Comparison of ENCODE assay signal across 35 mouse cellular contexts in the genomic region with DNA sequence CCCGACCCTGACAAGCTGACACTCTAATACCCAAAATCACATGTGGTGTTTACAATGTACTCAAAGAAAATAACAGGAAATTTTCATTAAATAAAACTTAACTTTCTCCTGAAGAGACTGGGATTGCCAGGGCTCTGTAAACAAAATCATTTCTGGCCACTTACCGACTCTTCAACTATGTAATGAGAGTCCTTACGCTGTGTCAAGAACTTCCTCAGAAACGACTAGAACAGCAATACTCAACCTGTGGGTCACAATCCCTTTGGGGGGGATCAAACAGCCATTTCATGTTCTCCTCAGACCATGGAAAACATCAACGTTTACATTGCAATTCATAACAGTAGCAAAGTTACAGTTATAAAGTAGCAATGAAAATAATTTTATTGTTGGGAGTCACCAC.
"Had no signal": no experiment of that assay in that cellular context is flagged by ENCODE, and none has a peak within 500 bp of the region (broad histone marks: within the 10 kb centered on the region; RNA-seq: fewer than 3 reads in every experiment).

No protein-coding gene starts in this region.

- H3K4me2 ChIP-seq: heart, embryonic 11.5 days; heart, embryonic 12.5 days; heart, embryonic 13.5 days; heart, embryonic 15.5 days; hindbrain, embryonic 12.5 days; hindbrain, embryonic 13.5 days; hindbrain, embryonic 14.5 days; hindbrain, embryonic 15.5 days; intestine, embryonic 15.5 days; kidney, embryonic 15.5 days had no signal

- H3K9me3 ChIP-seq: heart, embryonic 10.5 days; heart, embryonic 12.5 days; heart, embryonic 13.5 days; heart, embryonic 15.5 days; hindbrain, embryonic 10.5 days; hindbrain, embryonic 12.5 days; hindbrain, embryonic 13.5 days; hindbrain, embryonic 15.5 days; intestine, embryonic 15.5 days; kidney, embryonic 15.5 days had no signal

- H3K27ac ChIP-seq: heart, adult 2 months; heart, embryonic 10.5 days; heart, embryonic 13.5 days; heart, embryonic 15.5 days; hindbrain, embryonic 10.5 days; hindbrain, embryonic 12.5 days; hindbrain, embryonic 13.5 days; hindbrain, embryonic 14.5 days; hindbrain, embryonic 15.5 days; hindbrain, postnatal 0 days; intestine, embryonic 15.5 days; kidney, embryonic 15.5 days; kidney, postnatal 0 days; layer of hippocampus, adult 2 months had no signal

- H3K4me3 ChIP-seq: heart, adult 2 months; heart, embryonic 10.5 days; heart, embryonic 12.5 days; heart, embryonic 13.5 days; heart, embryonic 15.5 days; hindbrain, embryonic 10.5 days; hindbrain, embryonic 12.5 days; hindbrain, embryonic 13.5 days; hindbrain, embryonic 15.5 days; intestine, embryonic 15.5 days; kidney, embryonic 15.5 days; layer of hippocampus, adult 2 months had no signal

- H3K9ac ChIP-seq: heart, embryonic 12.5 days; heart, embryonic 13.5 days; heart, embryonic 15.5 days; hindbrain, embryonic 12.5 days; hindbrain, embryonic 13.5 days; hindbrain, embryonic 14.5 days; hindbrain, embryonic 15.5 days; intestine, embryonic 15.5 days; kidney, embryonic 15.5 days had no signal

- ATAC-seq: hindbrain, embryonic 16.5 days; hindbrain, postnatal 0 days; inflammation-experienced regulatory T-cells, adult 6 months; intestine, embryonic 15.5 days; intestine, embryonic 16.5 days; intestine, postnatal 0 days had no signal

- H3K27me3 ChIP-seq: heart, embryonic 12.5 days; heart, embryonic 13.5 days; heart, embryonic 15.5 days; hindbrain, embryonic 12.5 days; hindbrain, embryonic 13.5 days; hindbrain, embryonic 15.5 days; intestine, embryonic 15.5 days; kidney, embryonic 15.5 days had no signal

- H3K36me3 ChIP-seq: intestine, embryonic 15.5 days had no signal

- H3K4me1 ChIP-seq: heart, embryonic 10.5 days; heart, embryonic 12.5 days; heart, embryonic 15.5 days; hindbrain, embryonic 10.5 days; hindbrain, embryonic 12.5 days; hindbrain, embryonic 13.5 days; hindbrain, embryonic 15.5 days; intestine, embryonic 15.5 days; kidney, embryonic 15.5 days had no signal

- DNase-seq: heart, adult 2 months; heart, postnatal 10 days; heart, postnatal 14 days; heart, postnatal 36 days; heart, postnatal 4 days; kidney, adult 11 months; kidney, adult 18-20 months; kidney, adult 2 months; kidney, adult 8-10 months; kidney, adult 9 months; kidney, postnatal 10 days; kidney, postnatal 14 days; kidney, postnatal 25 days; kidney, postnatal 36 days; kidney, postnatal 4 days; layer of hippocampus, adult 9-11 months had no signal
